ENCODE assay signal across 12 mouse cellular contexts in the genomic region with DNA sequence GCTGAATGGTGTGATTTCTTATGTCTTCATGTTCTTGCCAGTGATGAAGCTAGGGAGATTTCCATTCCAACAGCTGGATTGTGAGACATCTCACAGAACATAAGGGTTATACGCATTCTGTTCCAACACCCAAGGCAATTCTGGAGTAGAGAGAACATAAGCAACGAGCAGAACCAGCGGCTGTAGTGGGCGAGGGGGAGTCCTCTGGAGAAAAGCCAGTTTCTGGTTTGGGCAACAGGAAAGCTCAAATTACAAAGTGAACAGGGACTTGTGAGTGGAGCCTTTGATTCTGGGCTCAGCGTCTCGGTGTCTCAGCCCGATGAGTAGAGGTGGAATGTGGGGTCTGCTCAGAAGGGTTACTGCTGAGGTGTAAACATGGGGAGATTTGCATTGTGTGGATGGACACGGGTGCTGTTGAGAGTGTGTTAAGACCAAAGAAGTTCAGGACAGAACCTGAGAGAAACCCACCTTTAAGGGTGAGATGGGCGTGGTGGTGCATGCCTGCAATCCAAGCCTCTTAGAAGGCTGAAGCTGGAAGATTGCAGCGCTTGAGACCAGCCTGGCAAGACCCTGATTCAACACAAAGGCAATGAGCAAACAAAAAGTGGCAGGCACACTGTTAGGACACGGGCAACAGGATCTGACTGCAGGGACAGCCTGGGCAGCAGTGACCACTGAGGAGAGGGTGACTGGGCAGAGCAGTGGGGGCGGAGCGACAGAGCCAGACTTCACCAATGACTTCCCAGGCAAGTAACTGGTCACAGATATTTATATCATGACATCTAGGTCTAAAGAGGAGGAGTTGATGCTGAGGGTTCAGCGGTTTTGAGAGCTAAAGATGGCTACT. TPM values are rescaled to one million over a fixed set of nuclear protein-coding genes. Genes with fewer than 3 reads are reported as not detected.
DNase-seq lines count a peak whose midpoint lies in the region; ATAC-seq lines count a peak whose summit lies in the region.
"Had no signal": no experiment of that assay in that cellular context is flagged by ENCODE, and none has a peak within 500 bp of the region (broad histone marks: within the 10 kb centered on the region; RNA-seq: fewer than 3 reads in every experiment).

No protein-coding gene starts in this region.

- 34% methylated on average over 14 of the region's 14 CpGs for WGBS in forebrain, embryonic 10.5 days
- 39% methylated on average over 14 of the region's 14 CpGs for WGBS in forebrain, embryonic 12.5 days
- 4% methylated on average over 14 of the region's 14 CpGs for WGBS in kidney, embryonic 16.5 days
- WGBS in embryonic facial prominence, embryonic 13.5 days, result 10% methylated on average over 14 of the region's 14 CpGs

- H3K36me3 ChIP-seq in forebrain, embryonic 10.5 days (replicated peaks), result peaks cover 7% of the 10 kb centered on the region
- 0 out of 2 replicates have a peak, but pooled peaks cover 7% of the 10 kb centered on the region for H3K36me3 ChIP-seq in forebrain, embryonic 12.5 days (replicated peaks)
- H3K36me3 ChIP-seq in kidney, embryonic 16.5 days (ENCODE audit: insufficient read depth, low read length), result peaks cover 5% of the 10 kb centered on the region; the same call in 1 of the 2 replicates
- H3K36me3 ChIP-seq in embryonic facial prominence, embryonic 13.5 days, result peaks cover 8% of the 10 kb centered on the region

- no peak overlapping the region for H3K9ac ChIP-seq in forebrain, embryonic 12.5 days
- no peak overlapping the region for H3K9ac ChIP-seq in kidney, embryonic 16.5 days (replicated peaks; ENCODE audit: low read length)
- no peak overlapping the region for H3K9ac ChIP-seq in embryonic facial prominence, embryonic 13.5 days

- no peaks in the 10 kb centered on the region for H3K27me3 ChIP-seq in forebrain, embryonic 10.5 days (ENCODE audit: poor library complexity, severe bottlenecking)
- H3K27me3 ChIP-seq in forebrain, embryonic 12.5 days, result no peaks in the 10 kb centered on the region
- H3K27me3 ChIP-seq in kidney, embryonic 16.5 days (ENCODE audit: insufficient read depth, low read length), result no peaks in the 10 kb centered on the region
- H3K27me3 ChIP-seq in embryonic facial prominence, embryonic 13.5 days, result no peaks in the 10 kb centered on the region

- ATAC-seq in forebrain, embryonic 12.5 days (ENCODE audit: low FRiP score), result no peak
- ATAC-seq in kidney, embryonic 16.5 days (ENCODE audit: low FRiP score, low TSS enrichment), result peak; percentile 47; the same call in 1 of the 2 replicates
- no peak for ATAC-seq in embryonic facial prominence, embryonic 13.5 days (ENCODE audit: insufficient number of reproducible peaks, insufficient read depth, low FRiP score, low TSS enrichment, low read depth)
- ATAC-seq: Patski had no signal

- no peak overlapping the region for H3K4me2 ChIP-seq in forebrain, embryonic 12.5 days
- H3K4me2 ChIP-seq in kidney, embryonic 16.5 days (replicated peaks; ENCODE audit: low read depth, low read length), result peak overlapping the region; percentile 45
- H3K4me2 ChIP-seq in embryonic facial prominence, embryonic 13.5 days, result peak overlapping the region; percentile 33

- no peaks in the 10 kb centered on the region for H3K9me3 ChIP-seq in forebrain, embryonic 10.5 days
- H3K9me3 ChIP-seq in forebrain, embryonic 12.5 days, result no peaks in the 10 kb centered on the region
- no peaks in the 10 kb centered on the region for H3K9me3 ChIP-seq in kidney, embryonic 16.5 days (ENCODE audit: low read length)
- no peaks in the 10 kb centered on the region for H3K9me3 ChIP-seq in embryonic facial prominence, embryonic 13.5 days

- H3K27ac ChIP-seq in forebrain, embryonic 10.5 days, result peak overlapping the region; percentile 8; the same call in 1 of the 2 replicates
- no peak overlapping the region for H3K27ac ChIP-seq in forebrain, embryonic 12.5 days
- peak overlapping the region; percentile 28; the same call in 1 of the 2 replicates for H3K27ac ChIP-seq in kidney, embryonic 16.5 days (ENCODE audit: low read length)
- H3K27ac ChIP-seq in embryonic facial prominence, embryonic 13.5 days, result peak overlapping the region; percentile 58

- H3K4me3 ChIP-seq in forebrain, embryonic 10.5 days, result 0 out of 2 replicates have a peak overlapping the region, but pooled peaks have one; percentile 11
- no peak overlapping the region for H3K4me3 ChIP-seq in forebrain, embryonic 12.5 days (replicated peaks)
- H3K4me3 ChIP-seq in kidney, embryonic 16.5 days (ENCODE audit: low read length), result peak overlapping the region; percentile 17; the same call in 1 of the 2 replicates
- 0 out of 2 replicates have a peak overlapping the region, but pooled peaks have one; percentile 1 for H3K4me3 ChIP-seq in embryonic facial prominence, embryonic 13.5 days

- H3K4me1 ChIP-seq in forebrain, embryonic 10.5 days, result peaks cover 31% of the 10 kb centered on the region
- peaks cover 10% of the 10 kb centered on the region for H3K4me1 ChIP-seq in forebrain, embryonic 12.5 days
- H3K4me1 ChIP-seq in kidney, embryonic 16.5 days (ENCODE audit: insufficient read depth, low read length), result peaks cover 26% of the 10 kb centered on the region
- H3K4me1 ChIP-seq in embryonic facial prominence, embryonic 13.5 days, result peaks cover 31% of the 10 kb centered on the region

- DNase-seq in forebrain, embryonic 10.5 days (ENCODE audit: extremely low spot score, low spot score), result no peak
- no peak for DNase-seq in kidney, postnatal 36 days
- peak; percentile 71 for DNase-seq in brain, adult 2 months (ENCODE audit: low read depth, low spot score)
- no peak for DNase-seq in urinary bladder, postnatal 10 days (ENCODE audit: low spot score)
- DNase-seq in gastrocnemius, adult 18-20 months (ENCODE audit: low spot score), result no peak
- DNase-seq: adrenal gland, postnatal 25 days; B cell, adult 2 months had no signal

RNA-seq across cellular contexts. Expression of gene Cbln3, which starts 6.5 kb away (rescaled TPM):
- 0.10 and 0.12 TPM in 2 replicates for polyA plus RNA-seq in forebrain, embryonic 10.5 days (2016; fragmentation: Nextera tagmentation; extraction: Ambion mirVana)
- 0.04 and 0.27 TPM in 2 replicates for polyA plus RNA-seq in forebrain, embryonic 12.5 days (2016; fragmentation: Nextera tagmentation; extraction: Ambion mirVana)
- 0.42 and 0.74 TPM in 2 replicates for polyA plus RNA-seq in kidney, embryonic 16.5 days (2015; fragmentation: Nextera tagmentation; extraction: Ambion mirVana)
- polyA plus RNA-seq in embryonic facial prominence, embryonic 13.5 days (2015; fragmentation: Nextera tagmentation; extraction: Ambion mirVana), result 0.28 and 0.30 TPM in 2 replicates
- not detected for total RNA-seq in gastrocnemius, adult 18-20 months (2021)
- total RNA-seq: neutrophil, adult 5-6 weeks had no signal

RNA-seq across cellular contexts. Expression of gene Khnyn, which starts 7.1 kb away (rescaled TPM):
- 22.7 and 25.3 TPM in 2 replicates for polyA plus RNA-seq in forebrain, embryonic 10.5 days (2016; fragmentation: Nextera tagmentation; extraction: Ambion mirVana)
- 18.9 and 21.2 TPM in 2 replicates for polyA plus RNA-seq in forebrain, embryonic 12.5 days (2016; fragmentation: Nextera tagmentation; extraction: Ambion mirVana)
- 18.7 and 19.3 TPM in 2 replicates for polyA plus RNA-seq in kidney, embryonic 16.5 days (2015; fragmentation: Nextera tagmentation; extraction: Ambion mirVana)
- polyA plus RNA-seq in embryonic facial prominence, embryonic 13.5 days (2015; fragmentation: Nextera tagmentation; extraction: Ambion mirVana), result 21.0 and 22.0 TPM in 2 replicates
- total RNA-seq in gastrocnemius, adult 18-20 months (2021), result 1 to 10 TPM; 5.4 to 5.5 TPM

RNA-seq across cellular contexts. Expression of gene Sdr39u1, which starts 22.4 kb away (rescaled TPM):
- 41.9 and 48.9 TPM in 2 replicates for polyA plus RNA-seq in forebrain, embryonic 10.5 days (2016; fragmentation: Nextera tagmentation; extraction: Ambion mirVana)
- polyA plus RNA-seq in forebrain, embryonic 12.5 days (2016; fragmentation: Nextera tagmentation; extraction: Ambion mirVana), result 42.6 and 51.0 TPM in 2 replicates
- polyA plus RNA-seq in kidney, embryonic 16.5 days (2015; fragmentation: Nextera tagmentation; extraction: Ambion mirVana), result 71.1 and 75.8 TPM in 2 replicates
- polyA plus RNA-seq in embryonic facial prominence, embryonic 13.5 days (2015; fragmentation: Nextera tagmentation; extraction: Ambion mirVana), result 79.8 and 85.5 TPM in 2 replicates
- 100 to 1,000 TPM; 125 to 126 TPM for total RNA-seq in gastrocnemius, adult 18-20 months (2021)

RNA-seq across cellular contexts. Expression of gene Nynrin, which starts 23.9 kb away (rescaled TPM):
- polyA plus RNA-seq in forebrain, embryonic 10.5 days (2016; fragmentation: Nextera tagmentation; extraction: Ambion mirVana), result 24.5 and 25.8 TPM in 2 replicates
- polyA plus RNA-seq in forebrain, embryonic 12.5 days (2016; fragmentation: Nextera tagmentation; extraction: Ambion mirVana), result 23.9 and 26.9 TPM in 2 replicates
- 22.5 and 25.1 TPM in 2 replicates for polyA plus RNA-seq in kidney, embryonic 16.5 days (2015; fragmentation: Nextera tagmentation; extraction: Ambion mirVana)
- 27.8 and 28.1 TPM in 2 replicates for polyA plus RNA-seq in embryonic facial prominence, embryonic 13.5 days (2015; fragmentation: Nextera tagmentation; extraction: Ambion mirVana)
- total RNA-seq in gastrocnemius, adult 18-20 months (2021), result 1 to 10 TPM; 1.2 to 1.8 TPM
- polyA plus RNA-seq: Patski had no signal

RNA-seq across cellular contexts. Expression of gene Nfatc4, which starts 54.7 kb away (rescaled TPM):
- polyA plus RNA-seq in forebrain, embryonic 10.5 days (2016; fragmentation: Nextera tagmentation; extraction: Ambion mirVana), result 37.9 and 39.1 TPM in 2 replicates
- polyA plus RNA-seq in forebrain, embryonic 12.5 days (2016; fragmentation: Nextera tagmentation; extraction: Ambion mirVana), result 25.4 and 35.6 TPM in 2 replicates
- 38.2 and 38.7 TPM in 2 replicates for polyA plus RNA-seq in kidney, embryonic 16.5 days (2015; fragmentation: Nextera tagmentation; extraction: Ambion mirVana)
- polyA plus RNA-seq in embryonic facial prominence, embryonic 13.5 days (2015; fragmentation: Nextera tagmentation; extraction: Ambion mirVana), result 156 and 160 TPM in 2 replicates
- 1 to 10 TPM; 1.5 to 3.3 TPM for total RNA-seq in gastrocnemius, adult 18-20 months (2021)
- total RNA-seq: neutrophil, adult 5-6 weeks had no signal
